Mouse (Mus musculus): ENCODE data around the gene 1810043G02Rik.

- TF ChIP-seq EP300 (IDR thresholded peaks at IDR 0.05; ENCODE audit: low read depth) (no peak), CTCF (IDR thresholded peaks at IDR 0.05; ENCODE audit: low read depth) (no peak)
These were observed 37.2 kb downstream of the 1810043G02Rik start for GRCm38 (mm10) chr10:78015489-78015888.
